Comparison of ENCODE assay signal across 23 mouse cellular contexts in genomic region chr8:109544049-109544448, GRCm38 (mm10). TPM values are rescaled to one million over a fixed set of nuclear protein-coding genes. Genes with fewer than 3 reads are reported as not detected.
"Had no signal": no experiment of that assay in that cellular context is flagged by ENCODE, and none has a peak within 500 bp of the region (broad histone marks: within the 10 kb centered on the region; RNA-seq: fewer than 3 reads in every experiment).

No protein-coding gene starts in this region.

- H3K4me3 ChIP-seq: kidney, embryonic 15.5 days; liver, embryonic 12.5 days; liver, embryonic 15.5 days; lung, embryonic 15.5 days; midbrain, embryonic 10.5 days; midbrain, embryonic 13.5 days had no signal

- ATAC-seq: liver, embryonic 12.5 days; midbrain, embryonic 13.5 days had no signal

- DNase-seq: kidney, adult 11 months; kidney, adult 8-10 months; kidney, postnatal 10 days; kidney, postnatal 36 days; layer of hippocampus, postnatal 36 days; liver; lung, adult 18-20 months; lung, postnatal 10 days; lung, postnatal 36 days; thymus, adult 18-20 months; thymus, postnatal 25 days had no signal

- H3K27me3 ChIP-seq: kidney, embryonic 15.5 days; liver, embryonic 12.5 days; liver, embryonic 15.5 days; lung, embryonic 15.5 days; midbrain, embryonic 13.5 days had no signal

- H3K27ac ChIP-seq: kidney, embryonic 15.5 days; liver, embryonic 12.5 days; liver, embryonic 15.5 days; lung, embryonic 15.5 days; midbrain, embryonic 10.5 days; midbrain, embryonic 13.5 days had no signal

- H3K4me2 ChIP-seq: kidney, embryonic 15.5 days; liver, embryonic 12.5 days; liver, embryonic 15.5 days; lung, embryonic 15.5 days; midbrain, embryonic 13.5 days had no signal

- H3K9me3 ChIP-seq: kidney, embryonic 15.5 days; liver, embryonic 12.5 days; liver, embryonic 15.5 days; lung, embryonic 15.5 days; midbrain, embryonic 10.5 days had no signal

- H3K9ac ChIP-seq: kidney, embryonic 15.5 days; liver, embryonic 12.5 days; liver, embryonic 15.5 days; lung, embryonic 15.5 days; midbrain, embryonic 13.5 days had no signal

- H3K4me1 ChIP-seq: kidney, embryonic 15.5 days; liver, embryonic 12.5 days; liver, embryonic 15.5 days; lung, embryonic 15.5 days; midbrain, embryonic 10.5 days; midbrain, embryonic 13.5 days had no signal

RNA-seq across cellular contexts. Expression of gene Hp, which starts 34.9 kb away (rescaled TPM):
- total RNA-seq: layer of hippocampus, postnatal 36 days; left cerebral cortex, postnatal 14 days had no signal
- polyA plus RNA-seq: neural tube, embryonic 14.5 days had no signal

RNA-seq across cellular contexts. Expression of gene Pmfbp1, which starts 50.2 kb away (rescaled TPM):
- total RNA-seq: megakaryocyte progenitor cell, adult 5-6 weeks had no signal
- polyA plus RNA-seq: liver, embryonic 12.5 days; liver, embryonic 15.5 days; lung, embryonic 15.5 days; small intestine, adult 2 months; spleen, adult 2 months; stomach, embryonic 16.5 days had no signal
